Mouse (Mus musculus) cerebellum, adult 2 months (tissue): ENCODE results near the gene Ttyh3.

Experiments
- CTCF ChIP-seq: fragments of 200-500 bp; IDR thresholded peaks from 2 replicates; pipeline ENCODE4 v1.5.1; 2011; ENCODE audit warnings: low read depth, mild to moderate bottlenecking, control low read depth, low read length, moderate library complexity, borderline replicate concordance; ENCODE audit not compliant: insufficient read depth
- POLR2A ChIP-seq: fragments of 200-500 bp; IDR thresholded peaks from 2 replicates; pipeline ENCODE4 v1.6.1; 2011; ENCODE audit warnings: low read length, control low read depth, borderline replicate concordance; ENCODE audit not compliant: insufficient read depth

GRCm38 (mm10) chr5:140624961-140625360, 23.9 kb downstream of the Ttyh3 start:
- no peak for TF ChIP-seq CTCF
- no peak for TF ChIP-seq POLR2A
